Mouse (Mus musculus): ENCODE measurements around the gene H2al3. TPM values are rescaled to one million over a fixed set of nuclear protein-coding genes. Genes with fewer than 3 reads are reported as not detected.

Gene H2al3
- total RNA-seq (2021): not detected

DNA sequence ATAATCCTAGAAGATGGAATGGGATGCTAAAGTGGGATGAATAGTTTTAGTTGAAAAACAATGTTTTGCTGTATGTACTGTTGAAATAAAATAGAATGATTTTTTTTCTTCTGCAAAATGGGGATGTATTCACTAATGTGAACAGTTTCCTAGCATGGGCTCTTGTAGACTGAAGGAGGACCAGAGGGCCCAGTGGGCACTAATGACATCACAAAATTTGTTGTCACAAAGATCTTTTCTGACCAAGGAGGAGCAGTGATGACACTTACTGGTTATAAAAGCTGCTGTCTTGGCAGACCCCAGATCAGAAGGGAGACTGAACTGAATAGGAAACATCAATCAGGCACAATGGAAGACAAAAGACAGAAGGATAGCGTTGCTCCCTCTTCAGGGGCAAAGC, at the start of gene H2al3:
TSS of gene H2al3 (plus strand) at position 301 of the 400 bp plus-strand sequence.
- DNase-seq: no peak

GRCm38 (mm10) chrX:9810101-9810500, 39.4 kb upstream of the H2al3 start:
- no peak for DNase-seq

GRCm38 (mm10) chrX:9812469-9812868, 37.0 kb upstream of the H2al3 start:
- DNase-seq: no peak

DNA sequence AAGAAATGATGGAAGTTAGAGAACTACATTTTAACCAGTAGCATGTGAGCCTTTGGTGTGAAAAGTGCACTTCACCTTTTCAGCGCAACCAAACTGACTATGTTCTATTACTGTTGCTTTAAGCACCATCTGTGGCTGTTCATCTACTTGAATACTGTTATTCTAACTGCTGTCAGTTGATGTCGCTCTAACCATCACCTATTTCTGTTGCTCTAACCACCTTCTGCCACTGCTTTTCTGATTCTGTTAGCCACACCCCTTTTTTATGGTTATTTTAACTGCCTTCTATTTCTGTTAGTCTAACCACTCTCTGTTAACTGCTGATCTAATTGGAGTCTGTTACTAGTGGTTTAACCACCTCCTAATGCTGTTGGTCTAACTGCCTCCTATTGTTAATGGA, 14.7 kb upstream of the H2al3 start:
- DNase-seq: no peak

GRCm38 (mm10) chrX:9846628-9847027, 2.9 kb upstream of the H2al3 start, which contains the start of gene Hypm:
Hypm (plus strand) TSS chrX:9846928.
- no peak for DNase-seq

GRCm38 (mm10) chrX:9861859-9862258, 12.4 kb downstream of the H2al3 start:
- DNase-seq: no peak

- DNase-seq: no peak
These were observed 26.0 kb downstream of the H2al3 start for GRCm38 (mm10) chrX:9875519-9875918.

- no peak for DNase-seq
These were observed 35.8 kb downstream of the H2al3 start, which contains the start of gene Sytl5 for GRCm38 (mm10) chrX:9885322-9885721. Sytl5 (plus strand) TSS chrX:9885622.

Other genes with a start within 250 kb of the H2al3 start
- gene Dynlt3, start 186.7 kb upstream of the H2al3 start, total RNA-seq (2021): 100 to 1,000 TPM; 122 to 124 TPM
- not detected for gene Hypm, start 2.8 kb upstream of the H2al3 start, total RNA-seq (2021)
- gene Sytl5, start 35.9 kb downstream of the H2al3 start, total RNA-seq (2021): 1 to 10 TPM; 5.2 to 5.4 TPM